15 mouse cellular contexts compared by ENCODE assay signal in the genomic region with DNA sequence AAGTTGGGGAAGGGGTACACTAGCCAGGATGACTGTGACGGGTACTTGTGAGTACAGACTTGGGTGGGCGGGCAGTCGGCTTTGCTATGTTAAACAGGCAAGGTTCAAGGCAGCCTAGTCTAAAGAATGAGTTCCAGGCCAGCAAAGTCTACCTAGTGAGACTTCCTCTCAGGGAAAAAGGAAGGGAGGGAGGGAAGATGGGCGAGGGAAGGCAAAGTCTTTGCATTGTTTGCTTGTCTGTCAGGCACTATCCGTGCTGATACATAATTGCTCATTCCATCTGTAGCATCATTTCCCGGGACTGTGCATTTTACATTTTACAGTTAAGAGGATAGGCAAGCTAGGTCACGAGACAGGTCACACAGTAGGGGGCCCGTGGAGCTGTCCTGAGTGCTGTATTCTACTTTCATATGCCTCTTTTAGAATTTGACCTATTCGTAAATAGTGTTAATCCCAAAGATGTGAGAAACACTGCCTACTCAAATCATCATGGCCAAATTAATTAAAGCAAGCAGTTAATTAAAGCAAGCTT.
"Had no signal": no experiment of that assay in that cellular context is flagged by ENCODE, and none has a peak within 500 bp of the region (broad histone marks: within the 10 kb centered on the region; RNA-seq: fewer than 3 reads in every experiment).

No protein-coding gene starts in this region.

- DNase-seq: kidney, adult 18-20 months; kidney, postnatal 10 days; lung, embryonic 14.5 days; lung, postnatal 10 days; lung, postnatal 4 days; midbrain, embryonic 14.5 days; right cerebral cortex, postnatal 25 days; thymus, adult 18-20 months; thymus, postnatal 36 days had no signal

- H3K27ac ChIP-seq: left cerebral cortex, adult 2 months; limb, embryonic 15.5 days; liver, embryonic 12.5 days; midbrain, embryonic 10.5 days; neural tube, embryonic 12.5 days; stomach, postnatal 0 days had no signal

- H3K4me3 ChIP-seq: left cerebral cortex, adult 2 months; limb, embryonic 15.5 days; liver, embryonic 12.5 days; midbrain, embryonic 10.5 days; neural tube, embryonic 12.5 days had no signal

- H3K27me3 ChIP-seq: limb, embryonic 15.5 days; liver, embryonic 12.5 days; neural tube, embryonic 12.5 days had no signal

- ATAC-seq: liver, embryonic 12.5 days had no signal

- H3K9me3 ChIP-seq: liver, embryonic 12.5 days; midbrain, embryonic 10.5 days; neural tube, embryonic 12.5 days had no signal

- H3K4me1 ChIP-seq: liver, embryonic 12.5 days; neural tube, embryonic 12.5 days had no signal

- H3K4me2 ChIP-seq: limb, embryonic 15.5 days; liver, embryonic 12.5 days; lung, embryonic 14.5 days; neural tube, embryonic 12.5 days had no signal

- H3K9ac ChIP-seq: limb, embryonic 15.5 days; liver, embryonic 12.5 days; lung, embryonic 14.5 days; neural tube, embryonic 12.5 days had no signal
